Mouse (Mus musculus) cerebellum, adult 2 months (tissue): ENCODE measurements around the gene Rassf1. TPM values are rescaled to one million over a fixed set of nuclear protein-coding genes. Genes with fewer than 3 reads are reported as not detected.

Source experiments
- DNase-seq, 2 experiments: peaks; one replicate each; pipeline ENCODE4 v3.0.0; 2021
- H3K27ac ChIP-seq: fragments of 200-500 bp; 2 replicates; pipeline ENCODE4 v1.5.1; 2012; ENCODE audit warnings: low read length, control low read depth, inconsistent platforms; ENCODE audit not compliant: insufficient read depth
- H3K27me3 ChIP-seq: fragments of 200-500 bp; 2 replicates; pipeline ENCODE4 v1.6.1; 2012; ENCODE audit warnings: inconsistent platforms, mild to moderate bottlenecking, low read length, moderate library complexity; ENCODE audit not compliant: control insufficient read depth, insufficient read depth
- H3K4me1 ChIP-seq: fragments of 200-500 bp; 2 replicates; pipeline ENCODE4 v1.6.1; 2011; ENCODE audit warnings: low read length; ENCODE audit not compliant: control insufficient read depth, insufficient read depth
- H3K4me3 ChIP-seq: fragments of 200-500 bp; replicated peaks from 2 replicates; pipeline ENCODE3; 2011; ENCODE audit warnings: mild to moderate bottlenecking, low read depth, low read length, control low read depth; ENCODE audit not compliant: insufficient read depth
- CTCF ChIP-seq: fragments of 200-500 bp; IDR thresholded peaks from 2 replicates; pipeline ENCODE4 v1.5.1; 2011; ENCODE audit warnings: low read depth, mild to moderate bottlenecking, control low read depth, low read length, moderate library complexity, borderline replicate concordance; ENCODE audit not compliant: insufficient read depth
- POLR2A ChIP-seq: fragments of 200-500 bp; IDR thresholded peaks from 2 replicates; pipeline ENCODE4 v1.6.1; 2011; ENCODE audit warnings: low read length, control low read depth, borderline replicate concordance; ENCODE audit not compliant: insufficient read depth
- WGBS: fragments of 180-500 bp; shearing (Covaris S2); methylation state at CpG from one replicate; pipeline ENCODE4 v1.1.7; 2018; 5-methylcytosine and 5-hydroxymethylcytosine counted together
- polyA plus RNA-seq: library from polyadenylated mRNA; depleted of rRNA; stranded (reverse); fragments of >200 nt; gene quantifications from 2 replicates; pipeline ENCODE4 v1.2.3, GENCODE M21; 2012

Rassf1 gene
- polyA plus RNA-seq, 1 experiment: 32.3 TPM

- peak; percentile 42 to 50 for DNase-seq
- Histone ChIP-seq H3K27ac (peak overlapping the region; percentile 71), H3K27me3 (no peaks in the 10 kb centered on the region), H3K4me3 (peak overlapping the region; percentile 86), H3K4me1 (peaks cover 16% of the 10 kb centered on the region; the same call in 1 of the 2 replicates)
- no peak for TF ChIP-seq CTCF
- no peak for TF ChIP-seq POLR2A
- under 1% methylated on average over 40 of the region's 40 CpGs for WGBS
Measured at GRCm38 (mm10) chr9:107534408-107535202, 16.8 kb upstream of the Rassf1 start.

GRCm38 (mm10) chr9:107538231-107538630 lies 13.1 kb upstream of the Rassf1 start:
- peaks cover 16% of the 10 kb centered on the region; the same call in 1 of the 2 replicates for H3K4me1 ChIP-seq

GRCm38 (mm10) chr9:107538711-107539110 lies 12.6 kb upstream of the Rassf1 start:
- no peak for DNase-seq
- Histone ChIP-seq H3K4me3 (no peak overlapping the region), H3K27ac (no peak overlapping the region), H3K4me1 (peaks cover 16% of the 10 kb centered on the region), H3K27me3 (no peaks in the 10 kb centered on the region)
- TF ChIP-seq POLR2A: no peak
- TF ChIP-seq CTCF: no peak
- WGBS: 55% methylated on average over 3 of the region's 3 CpGs

More at GRCm38 (mm10) chr9:107538231-107538630, 13.1 kb upstream of the Rassf1 start:
- H3K4me3 ChIP-seq: no peak overlapping the region
- DNase-seq: peak in 1 of 2 experiments; percentile 44
- no peak overlapping the region for H3K27ac ChIP-seq
- TF ChIP-seq CTCF (no peak), POLR2A (no peak)
- H3K27me3 ChIP-seq: no peaks in the 10 kb centered on the region
- WGBS: 7% methylated on average over 7 of the region's 7 CpGs

- TF ChIP-seq POLR2A (no peak), CTCF (no peak)
- Histone ChIP-seq H3K4me3 (no peak overlapping the region), H3K27me3 (no peaks in the 10 kb centered on the region), H3K27ac (no peak overlapping the region), H3K4me1 (peaks cover 16% of the 10 kb centered on the region)
- 88% methylated on average over 8 of the region's 8 CpGs for WGBS
- DNase-seq: no peak
Measured at GRCm38 (mm10) chr9:107539940-107540339, 11.4 kb upstream of the Rassf1 start.

- TF ChIP-seq POLR2A (no peak), CTCF (no peak)
- DNase-seq: no peak
- H3K27ac ChIP-seq: no peak overlapping the region
- H3K4me3 ChIP-seq: no peak overlapping the region
- H3K4me1 ChIP-seq: peaks cover 16% of the 10 kb centered on the region
- WGBS: 62% methylated on average over 4 of the region's 4 CpGs
- no peaks in the 10 kb centered on the region for H3K27me3 ChIP-seq
Measured at GRCm38 (mm10) chr9:107540420-107540819, 10.9 kb upstream of the Rassf1 start.

GRCm38 (mm10) chr9:107541005-107541404 lies 10.3 kb upstream of the Rassf1 start:
- H3K27me3 ChIP-seq: no peaks in the 10 kb centered on the region
- TF ChIP-seq POLR2A: no peak
- no peak for TF ChIP-seq CTCF
- no peak overlapping the region for H3K4me3 ChIP-seq
- H3K27ac ChIP-seq: no peak overlapping the region
- H3K4me1 ChIP-seq: peaks cover 13% of the 10 kb centered on the region
- DNase-seq: no peak
- WGBS: 34% methylated on average over 10 of the region's 10 CpGs

GRCm38 (mm10) chr9:107541474-107542351 lies 9.6 kb upstream of the Rassf1 start, which contains the start of the genes Cyb561d2 and Nprl2:
Cyb561d2 (minus strand) TSS chr9:107542193.
Nprl2 (plus strand) TSS chr9:107542226.
- WGBS: 1% methylated on average over 46 of the region's 46 CpGs
- TF ChIP-seq POLR2A (peak; percentile 75; the same call in 1 of the 2 replicates), CTCF (no peak)
- no peaks in the 10 kb centered on the region for H3K27me3 ChIP-seq
- peak within 1 kb of the TSS; percentile 24 for H3K27ac ChIP-seq
- H3K4me1 ChIP-seq: peaks cover 11% of the 10 kb centered on the region
- peak; percentile 94 to 96 for DNase-seq
- H3K4me3 ChIP-seq: peak within 1 kb of the TSS; percentile 83
